Mouse (Mus musculus) MEL (cell line): ENCODE data around the gene Spo11. TPM values are rescaled to one million over a fixed set of nuclear protein-coding genes. Genes with fewer than 3 reads are reported as not detected.

ENCODE experiments used
- DNase-seq: peaks from one replicate; pipeline ENCODE4 v3.0.0; 2011; ENCODE audit warnings: low read depth, low spot score
- H3K27ac ChIP-seq: 2 replicates; pipeline ENCODE4 v1.5.1; 2012; ENCODE audit warnings: low read depth, mild to moderate bottlenecking, control low read depth, low read length, moderate library complexity; ENCODE audit not compliant: control insufficient read depth
- H3K27me3 ChIP-seq, 2 experiments: fragments of 150-350 bp in 1 of 2; sonication (generic) in 1 of 2; 2 replicates each; pipeline ENCODE4 v1.6.1; 2012; ENCODE audit warnings: low read length in 2 of 2, mild to moderate bottlenecking in 2 of 2, improper control_type of control experiment in 1 of 2, moderate library complexity in 1 of 2; ENCODE audit not compliant: insufficient read depth in 2 of 2, control insufficient read depth in 1 of 2
- H3K36me3 ChIP-seq, 2 experiments: 2 replicates each; pipeline ENCODE4 v1.6.1; 2012 to 2014; ENCODE audit warnings: low read length in 2 of 2, improper control_type of control experiment in 1 of 2, inconsistent platforms in 1 of 2, mild to moderate bottlenecking in 1 of 2; ENCODE audit not compliant: insufficient read depth in 2 of 2, control insufficient read depth in 1 of 2
- H3K4me1 ChIP-seq, 2 experiments: fragments of 150-350 bp in 1 of 2; sonication (generic) in 1 of 2; 2 replicates each; pipeline ENCODE4 v1.6.1; 2012; ENCODE audit warnings: low read length in 2 of 2, improper control_type of control experiment in 1 of 2, mild to moderate bottlenecking in 1 of 2; ENCODE audit not compliant: insufficient read depth in 2 of 2, control insufficient read depth in 1 of 2
- H3K4me3 ChIP-seq, 2 experiments: fragments of 150-350 bp in 1 of 2; sonication (generic) in 1 of 2; 2 replicates each; pipeline ENCODE4 v1.5.1; 2012; ENCODE audit warnings: low read depth in 2 of 2, low read length in 2 of 2, mild to moderate bottlenecking in 2 of 2, moderate library complexity in 2 of 2, control low read depth in 1 of 2, improper control_type of control experiment in 1 of 2; ENCODE audit not compliant: control insufficient read depth in 1 of 2, insufficient read depth in 1 of 2
- H3K79me2 ChIP-seq: 2 replicates; pipeline ENCODE4 v1.6.1; 2012; ENCODE audit warnings: mild to moderate bottlenecking, low read length, moderate library complexity; ENCODE audit not compliant: control insufficient read depth, poor library complexity, insufficient read depth
- H3K9ac ChIP-seq: 2 replicates; pipeline ENCODE4 v1.6.1; 2012; ENCODE audit warnings: low read depth, mild to moderate bottlenecking, control low read depth, low read length, moderate library complexity; ENCODE audit not compliant: control insufficient read depth, poor library complexity, severe bottlenecking
- H3K9me3 ChIP-seq: fragments of 150-350 bp; sonication (generic); replicated peaks from 2 replicates; pipeline ENCODE4 v1.6.1; 2012; ENCODE audit warnings: mild to moderate bottlenecking, low read length, improper control_type of control experiment, moderate library complexity; ENCODE audit not compliant: insufficient read depth
- CHD1 ChIP-seq: IDR thresholded peaks from 2 replicates; pipeline ENCODE4 v1.6.1; 2012; ENCODE audit warnings: low read depth, mild to moderate bottlenecking, inconsistent platforms, low read length, improper control_type of control experiment
- CHD2 ChIP-seq: IDR thresholded peaks from 2 replicates; pipeline ENCODE4 v1.6.1; 2011; ENCODE audit warnings: low read length, improper control_type of control experiment
- CTCF ChIP-seq, 3 experiments: IDR thresholded peaks in 2 of 3; conservative IDR thresholded peaks in 1 of 3; 2 replicates each; pipeline ENCODE4 v1.5.1; 2011 to 2012; ENCODE audit warnings: low read length in 3 of 3, low read depth in 2 of 3, mild to moderate bottlenecking in 2 of 3, improper control_type of control experiment in 1 of 3, inconsistent platforms in 1 of 3, mixed read lengths in 1 of 3, moderate library complexity in 1 of 3; ENCODE audit not compliant: control insufficient read depth in 1 of 3, insufficient read depth in 1 of 3, poor library complexity in 1 of 3, severe bottlenecking in 1 of 3
- E2F4 ChIP-seq: IDR thresholded peaks from 2 replicates; pipeline ENCODE4 v1.6.1; 2011; ENCODE audit warnings: low read depth, low read length, improper control_type of control experiment, borderline replicate concordance
- ELF1 ChIP-seq: IDR thresholded peaks from 2 replicates; pipeline ENCODE4 v1.6.1; 2014; ENCODE audit warnings: low read depth, mild to moderate bottlenecking, inconsistent platforms, low read length, improper control_type of control experiment, moderate library complexity
- ETS1 ChIP-seq: IDR thresholded peaks from 2 replicates; pipeline ENCODE4 v1.6.1; 2012; ENCODE audit warnings: low read depth, mild to moderate bottlenecking, inconsistent platforms, low read length, improper control_type of control experiment, moderate library complexity
- GABPA ChIP-seq: IDR thresholded peaks from 2 replicates; pipeline ENCODE4 v1.6.1; 2012; ENCODE audit warnings: low read depth, mild to moderate bottlenecking, inconsistent platforms, low read length, improper control_type of control experiment, moderate library complexity
- GATA1 ChIP-seq: IDR thresholded peaks from 2 replicates; pipeline ENCODE4 v1.6.1; 2011; ENCODE audit warnings: low read depth, low read length, improper control_type of control experiment
- MAFK ChIP-seq: IDR thresholded peaks from 2 replicates; pipeline ENCODE4 v1.6.1; 2011; ENCODE audit warnings: low read depth, mild to moderate bottlenecking, low read length, improper control_type of control experiment, borderline replicate concordance
- MAZ ChIP-seq: IDR thresholded peaks from 2 replicates; pipeline ENCODE4 v1.6.1; 2012; ENCODE audit warnings: low read depth, mild to moderate bottlenecking, inconsistent platforms, low read length, improper control_type of control experiment
- MXI1 ChIP-seq: IDR thresholded peaks from 2 replicates; pipeline ENCODE4 v1.6.1; 2011; ENCODE audit warnings: mild to moderate bottlenecking, low read depth, low read length, improper control_type of control experiment
- NELFE ChIP-seq: IDR thresholded peaks from 2 replicates; pipeline ENCODE4 v1.6.1; 2011; ENCODE audit warnings: low read depth, low read length, improper control_type of control experiment
- POLR2AphosphoS5 ChIP-seq: IDR thresholded peaks from 2 replicates; pipeline ENCODE4 v1.6.1; 2012; ENCODE audit warnings: low read depth, borderline replicate concordance, mild to moderate bottlenecking, inconsistent platforms, low read length, moderate library complexity, mixed read lengths
- RAD21 ChIP-seq: IDR thresholded peaks from 2 replicates; pipeline ENCODE4 v1.6.1; 2011; ENCODE audit warnings: mild to moderate bottlenecking, low read depth, low read length, improper control_type of control experiment
- RCOR1 ChIP-seq: IDR thresholded peaks from 2 replicates; pipeline ENCODE4 v1.6.1; 2012; ENCODE audit warnings: low read depth, mild to moderate bottlenecking, inconsistent platforms, low read length, improper control_type of control experiment
- SIN3A ChIP-seq: IDR thresholded peaks from 2 replicates; pipeline ENCODE4 v1.6.1; 2012; ENCODE audit warnings: low read length, improper control_type of control experiment, inconsistent platforms
- SMC3 ChIP-seq: IDR thresholded peaks from 2 replicates; pipeline ENCODE4 v1.6.1; 2011; ENCODE audit warnings: low read depth, low read length, improper control_type of control experiment
- USF1 ChIP-seq: IDR thresholded peaks from 2 replicates; pipeline ENCODE4 v1.6.1; 2014; ENCODE audit warnings: low read depth, mild to moderate bottlenecking, inconsistent platforms, low read length, improper control_type of control experiment, moderate library complexity
- ZC3H11A ChIP-seq: IDR thresholded peaks from 2 replicates; pipeline ENCODE4 v1.6.1; 2012; ENCODE audit warnings: low read depth, mild to moderate bottlenecking, inconsistent platforms, low read length, improper control_type of control experiment
- ZMIZ1 ChIP-seq: IDR thresholded peaks from 2 replicates; pipeline ENCODE4 v1.6.1; 2012; ENCODE audit warnings: low read depth, mild to moderate bottlenecking, inconsistent platforms, low read length, improper control_type of control experiment, moderate library complexity
- polyA plus RNA-seq, 2 experiments: library from polyadenylated mRNA; stranded (reverse) in 1 of 2; unstranded in 1 of 2; fragments of >175 nt in 1 of 2; fragments of >200 nt in 1 of 2; gene quantifications; 2 replicates each; pipeline versions ENCODE4 v1.2.1 to v1.2.4; 2012; ENCODE audit warnings: low replicate concordance in 2 of 2, low read depth in 1 of 2; ENCODE audit not compliant: insufficient read length in 2 of 2, insufficient read depth in 1 of 2, missing spikeins in 1 of 2
- total RNA-seq: library from RNA; depleted of rRNA; stranded (reverse); fragments of 300-350 nt; gene quantifications from 2 replicates; pipeline ENCODE4 v1.2.3, GENCODE M21; 2012

Spo11 gene
- total and polyA plus RNA-seq, 3 experiments: not detected

DNA sequence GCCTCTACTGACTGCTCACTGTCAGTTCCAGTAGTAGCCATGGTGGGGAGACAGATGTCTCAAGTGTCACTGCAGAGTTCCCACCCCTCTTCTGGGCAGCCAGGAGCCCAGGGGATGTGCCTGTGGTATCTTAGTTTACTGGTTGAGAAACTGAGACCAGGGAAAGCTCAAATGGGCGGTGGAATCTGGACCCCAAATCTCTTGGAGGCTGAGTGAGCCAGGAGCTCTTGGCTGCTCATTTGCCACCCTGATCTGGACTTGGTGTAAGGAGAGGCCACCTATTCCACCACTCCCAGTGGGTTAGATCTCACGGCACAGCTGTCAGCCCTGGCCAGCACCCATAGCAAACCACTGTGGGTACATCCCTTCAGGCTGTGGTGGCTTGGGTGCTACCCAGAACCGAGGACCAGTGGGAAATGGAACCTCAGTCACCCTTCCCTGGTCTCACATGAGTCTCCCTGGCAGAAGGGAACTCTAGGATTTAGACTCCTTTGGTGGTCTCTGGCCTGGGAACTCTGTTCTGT is 51.1 kb downstream of the Spo11 start:
- H3K4me3 ChIP-seq: no peak overlapping the region
- H3K27ac ChIP-seq: no peak overlapping the region
- TF ChIP-seq CHD2 (no peak), NELFE (no peak), GATA1 (no peak), MAFK (no peak), ETS1 (no peak), ELF1 (no peak), RAD21 (no peak), USF1 (no peak), RCOR1 (no peak), MAZ (no peak)
- H3K9ac ChIP-seq: no peak overlapping the region
- H3K36me3 ChIP-seq: peaks cover 9 to 20% of the 10 kb centered on the region in 2 experiments; a peak in 3 of 4 replicates
- no peaks in the 10 kb centered on the region for H3K9me3 ChIP-seq
- H3K27me3 ChIP-seq: no peaks in the 10 kb centered on the region
- H3K4me1 ChIP-seq: peaks cover 3 to 32% of the 10 kb centered on the region in 2 experiments; a peak in 3 of 4 replicates
- H3K79me2 ChIP-seq: peaks cover 40% of the 10 kb centered on the region
- DNase-seq: no peak

DNA sequence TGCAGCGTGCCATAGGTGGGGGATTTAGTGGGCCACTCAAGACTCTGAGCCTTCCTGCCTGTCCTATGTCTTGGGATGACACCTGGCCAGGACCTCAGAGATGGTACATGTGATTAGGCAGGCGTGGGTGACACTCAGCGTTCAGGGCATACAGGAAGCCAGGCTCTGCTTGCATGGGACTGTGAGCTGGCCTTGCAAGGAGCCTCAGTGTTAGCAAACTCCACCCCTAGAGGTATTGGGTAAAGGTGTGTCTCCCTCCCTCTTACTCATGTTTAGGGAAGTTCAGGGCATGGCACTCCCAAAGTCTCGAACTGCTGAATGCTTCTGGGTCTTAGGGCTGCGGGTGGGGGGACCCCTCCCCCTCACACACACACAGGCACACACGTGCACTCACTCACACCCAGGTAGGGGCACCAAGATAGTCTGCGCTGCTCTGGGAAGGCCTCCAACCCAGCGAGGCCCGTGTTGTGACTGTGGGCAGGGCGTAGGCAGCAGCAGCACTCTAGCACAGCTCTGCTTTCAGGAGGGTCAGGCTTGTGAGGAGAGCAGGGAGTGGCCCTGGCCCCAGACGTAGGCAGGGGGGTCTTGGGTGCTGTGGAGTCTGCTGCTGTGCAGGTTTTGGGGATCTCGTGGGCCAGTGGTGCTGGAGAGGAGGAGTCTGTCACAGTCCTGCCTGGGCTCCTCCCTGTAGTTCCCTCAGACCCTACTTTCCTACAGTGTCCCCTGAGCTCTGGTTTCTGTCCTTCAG is 53.3 kb downstream of the Spo11 start:
- H3K27ac ChIP-seq: no peak overlapping the region
- H3K9ac ChIP-seq: no peak overlapping the region
- no peaks in the 10 kb centered on the region for H3K27me3 ChIP-seq
- DNase-seq: no peak
- peaks cover 18 to 35% of the 10 kb centered on the region in 2 experiments for H3K4me1 ChIP-seq
- H3K4me3 ChIP-seq: no peak overlapping the region
- H3K9me3 ChIP-seq: no peaks in the 10 kb centered on the region
- TF ChIP-seq MAFK (no peak), GATA1 (no peak), E2F4 (no peak), MXI1 (no peak), GABPA (no peak), ELF1 (no peak), RAD21 (no peak), SIN3A (no peak), NELFE (no peak), CTCF (IDR thresholded peaks at IDR 0.05 in 2 of 3, conservative IDR thresholded peaks at IDR 0.05 in 1 of 3; ENCODE audit: control insufficient read depth in 1 of 3, insufficient read depth in 1 of 3, low read depth in 2 of 3, low read length in 3 of 3, poor library complexity in 1 of 3, severe bottlenecking in 1 of 3) (no peak), POLR2AphosphoS5 (no peak), ETS1 (no peak), SMC3 (no peak), ZMIZ1 (no peak), CHD1 (no peak), ZC3H11A (no peak)
- H3K36me3 ChIP-seq: peaks cover 9 to 23% of the 10 kb centered on the region in 2 experiments
- H3K79me2 ChIP-seq: peaks cover 19% of the 10 kb centered on the region
